Mouse (Mus musculus) limb, embryonic 11.5 days (tissue): ENCODE data around the gene Olfr1349. TPM values are rescaled to one million over a fixed set of nuclear protein-coding genes. Genes with fewer than 3 reads are reported as not detected.

Experiments
- ATAC-seq: fragments of 200-750 bp; cut with Nextera tagmentation; 2 replicates; pipeline ENCODE4 v1.8.0; 2017; ENCODE audit warnings: low read depth; ENCODE audit not compliant: insufficient number of reproducible peaks, low FRiP score, low TSS enrichment
- DNase-seq: peaks from one replicate; pipeline ENCODE4 v3.0.0-alpha.2; 2015; ENCODE audit warnings: low spot score
- H3K27ac ChIP-seq: fragments of 300-500 bp; sonication (generic); replicated peaks from 2 replicates; pipeline ENCODE4 v1.5.1; 2014; ENCODE audit warnings: low read depth, mild to moderate bottlenecking, low read length
- H3K27me3 ChIP-seq: fragments of 300-500 bp; sonication (generic); 2 replicates; pipeline ENCODE4 v1.6.1; 2014; ENCODE audit warnings: mild to moderate bottlenecking, low read length, mixed read lengths; ENCODE audit not compliant: control insufficient read depth, insufficient read depth
- H3K36me3 ChIP-seq: fragments of 300-500 bp; sonication (generic); 2 replicates; pipeline ENCODE4 v1.6.1; 2014; ENCODE audit warnings: mild to moderate bottlenecking, low read length, moderate library complexity, mixed read lengths; ENCODE audit not compliant: control insufficient read depth, insufficient read depth
- H3K4me1 ChIP-seq: fragments of 300-500 bp; sonication (generic); 2 replicates; pipeline ENCODE4 v1.6.1; 2014; ENCODE audit warnings: low read length, mixed read lengths; ENCODE audit not compliant: control insufficient read depth, insufficient read depth
- H3K4me2 ChIP-seq: fragments of 300-500 bp; sonication (generic); 2 replicates; pipeline ENCODE4 v1.6.1; 2014; ENCODE audit warnings: low read depth, mild to moderate bottlenecking, moderate library complexity; ENCODE audit not compliant: severe bottlenecking
- H3K4me3 ChIP-seq: fragments of 300-500 bp; sonication (generic); 2 replicates; pipeline ENCODE4 v1.5.1; 2014; ENCODE audit warnings: low read depth, low read length
- H3K9ac ChIP-seq: fragments of 300-500 bp; sonication (generic); 2 replicates; pipeline ENCODE4 v1.6.1; 2014; ENCODE audit warnings: mild to moderate bottlenecking, low read length
- H3K9me3 ChIP-seq: fragments of 300-500 bp; sonication (generic); 2 replicates; pipeline ENCODE4 v1.6.1; 2016; ENCODE audit warnings: low read length; ENCODE audit not compliant: control insufficient read depth
- polyA plus RNA-seq: library from polyadenylated mRNA; unstranded; fragments of >200 nt; fragmentation: Nextera tagmentation; extraction: Ambion mirVana; gene quantifications from 2 replicates; pipeline ENCODE4 v1.2.1, GENCODE M21; 2014

Gene Olfr1349
- polyA plus RNA-seq, 1 experiment from 2014 or later = not detected

DNA sequence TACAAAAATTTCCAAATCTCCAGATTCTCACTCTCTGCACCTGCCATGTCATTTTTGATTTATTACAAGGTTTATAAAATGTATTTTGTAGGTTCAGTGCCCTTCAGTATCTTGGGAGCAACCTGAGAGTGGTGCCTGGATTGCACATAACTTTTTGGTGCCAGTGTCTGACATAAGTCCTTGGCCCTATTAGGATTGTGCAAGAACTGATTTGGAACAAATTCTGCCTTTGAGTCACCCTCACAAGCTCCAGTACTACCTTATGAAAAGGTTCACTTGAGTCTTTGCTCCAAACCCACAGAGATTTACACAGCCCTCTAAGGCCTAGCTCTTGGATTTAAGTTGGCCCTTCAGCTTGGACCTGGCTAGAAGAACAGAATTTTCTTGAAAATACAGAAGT, 55.8 kb downstream of the Olfr1349 start, which contains the start of gene Olfr1346:
Olfr1346 (plus strand) TSS at position 151 of the 400 bp plus-strand sequence.
- Histone ChIP-seq H3K27ac (no peak within 1 kb of the TSS), H3K9ac (no peak within 1 kb of the TSS), H3K27me3 (no peaks in the 10 kb centered on the region), H3K4me3 (no peak within 1 kb of the TSS), H3K9me3 (no peaks in the 10 kb centered on the region), H3K4me2 (no peak within 1 kb of the TSS), H3K36me3 (no peaks in the 10 kb centered on the region), H3K4me1 (no peaks in the 10 kb centered on the region)
- DNase-seq (no peak), ATAC-seq (no peak)

Other genes with a start within 250 kb of the Olfr1349 start
- 7.4 and 9.0 TPM in 2 replicates for gene Zfp667, start 236.4 kb downstream of the Olfr1349 start, polyA plus RNA-seq
- 6.9 and 7.8 TPM in 2 replicates for gene Zfp583, start 191.7 kb downstream of the Olfr1349 start, polyA plus RNA-seq
- gene Gm3854, start 179.2 kb downstream of the Olfr1349 start, polyA plus RNA-seq = 2.2 and 2.3 TPM in 2 replicates
- gene Zfp78, start 159.7 kb downstream of the Olfr1349 start, polyA plus RNA-seq = 1.1 and 1.6 TPM in 2 replicates
- 10.2 and 10.4 TPM in 2 replicates for gene Zfp28, start 139.7 kb downstream of the Olfr1349 start, polyA plus RNA-seq
- 0.24 and 0.32 TPM in 2 replicates for gene Smim17, start 124.2 kb downstream of the Olfr1349 start, polyA plus RNA-seq
- not detected in 2 replicates for gene Gm20715, start 112.7 kb downstream of the Olfr1349 start, polyA plus RNA-seq
- gene Olfr1344, start 84.3 kb downstream of the Olfr1349 start, polyA plus RNA-seq = not detected in 2 replicates
- not detected in 2 replicates for gene Olfr1336, start 66.8 kb downstream of the Olfr1349 start, polyA plus RNA-seq
- not detected in 2 replicates for gene Olfr1346, start 55.8 kb downstream of the Olfr1349 start, polyA plus RNA-seq
- not detected in 2 replicates for gene Olfr5, start 36.0 kb downstream of the Olfr1349 start, polyA plus RNA-seq
- not detected in 2 replicates for gene Olfr1347, start 23.2 kb downstream of the Olfr1349 start, polyA plus RNA-seq
- not detected in 2 replicates for gene Olfr1348, start 14.2 kb downstream of the Olfr1349 start, polyA plus RNA-seq
- not detected in 2 replicates for gene Olfr1350, start 41.9 kb upstream of the Olfr1349 start, polyA plus RNA-seq
- 4.7 and 5.6 TPM in 2 replicates for gene Zim1, start 173.5 kb upstream of the Olfr1349 start, polyA plus RNA-seq
- 342 and 380 TPM in 2 replicates for gene Peg3, start 207.5 kb upstream of the Olfr1349 start, polyA plus RNA-seq
- gene Usp29, start 207.6 kb upstream of the Olfr1349 start, polyA plus RNA-seq = 21.5 and 22.2 TPM in 2 replicates